Mouse (Mus musculus): ENCODE measurements around the gene P4hb. TPM values are rescaled to one million over a fixed set of nuclear protein-coding genes. Genes with fewer than 3 reads are reported as not detected.

The P4hb gene
- polyA plus RNA-seq, 1 experiment from 2014 or later, result 504 TPM

GRCm38 (mm10) chr11:120550810-120551440 lies 22.1 kb downstream of the P4hb start, which contains the start of gene Ppp1r27:
Ppp1r27 (minus strand) TSS chr11:120551132.
- peak within 1 kb of the TSS; percentile 59 for H3K27ac ChIP-seq (ENCODE audit: low read depth, low read length)

GRCm38 (mm10) chr11:120549986-120550809 lies 22.9 kb downstream of the P4hb start:
- H3K4me3 ChIP-seq (ENCODE audit: low read depth, low read length), result peak overlapping the region; percentile 99

More at GRCm38 (mm10) chr11:120550810-120551440, 22.1 kb downstream of the P4hb start, which contains the start of gene Ppp1r27:
- H3K4me1 ChIP-seq (replicated peaks; ENCODE audit: control insufficient read depth, insufficient read depth, low read length), result peaks cover 10% of the 10 kb centered on the region
- ATAC-seq (ENCODE audit: low FRiP score) (no peak), DNase-seq (ENCODE audit: low spot score) (no peak)
- peak within 1 kb of the TSS; percentile 59 for H3K4me2 ChIP-seq (replicated peaks; ENCODE audit: low read depth, low read length)
- no peaks in the 10 kb centered on the region for H3K9me3 ChIP-seq (ENCODE audit: control insufficient read depth, low read length)
- H3K36me3 ChIP-seq (ENCODE audit: control insufficient read depth, insufficient read depth, low read length), result no peaks in the 10 kb centered on the region
- H3K27me3 ChIP-seq (ENCODE audit: control insufficient read depth, insufficient read depth, low read length), result no peaks in the 10 kb centered on the region
- peak within 1 kb of the TSS; percentile 99 for H3K4me3 ChIP-seq (ENCODE audit: low read depth, low read length)
- peak within 1 kb of the TSS; percentile 96 for H3K9ac ChIP-seq (ENCODE audit: low read depth, low read length)
- 92% methylated on average over 28 of the region's 28 CpGs for WGBS

GRCm38 (mm10) chr11:120549168-120549945 lies 23.7 kb downstream of the P4hb start, which contains the start of gene Mcrip1:
Mcrip1 (minus strand) TSS chr11:120549727.
- Histone ChIP-seq H3K9me3 (ENCODE audit: control insufficient read depth, low read length) (no peaks in the 10 kb centered on the region), H3K27ac (ENCODE audit: low read depth, low read length) (peak within 1 kb of the TSS; percentile 77), H3K4me2 (replicated peaks; ENCODE audit: low read depth, low read length) (peak within 1 kb of the TSS; percentile 59), H3K27me3 (ENCODE audit: control insufficient read depth, insufficient read depth, low read length) (no peaks in the 10 kb centered on the region), H3K4me3 (ENCODE audit: low read depth, low read length) (peak within 1 kb of the TSS; percentile 99), H3K36me3 (ENCODE audit: control insufficient read depth, insufficient read depth, low read length) (0 out of 2 replicates have a peak, but pooled peaks cover 1% of the 10 kb centered on the region), H3K9ac (ENCODE audit: low read depth, low read length) (peak within 1 kb of the TSS; percentile 96), H3K4me1 (replicated peaks; ENCODE audit: control insufficient read depth, insufficient read depth, low read length) (peaks cover 10% of the 10 kb centered on the region)
- DNase-seq (ENCODE audit: low spot score), result peak; percentile 95
- WGBS, result under 1% methylated on average over 53 of the region's 87 CpGs
- peak; percentile 85 for ATAC-seq (ENCODE audit: low FRiP score)

More at GRCm38 (mm10) chr11:120549986-120550809, 22.9 kb downstream of the P4hb start:
- peak; percentile 21; the same call in 1 of the 2 replicates for ATAC-seq (ENCODE audit: low FRiP score)
- no peaks in the 10 kb centered on the region for H3K36me3 ChIP-seq (ENCODE audit: control insufficient read depth, insufficient read depth, low read length)
- peaks cover 10% of the 10 kb centered on the region for H3K4me1 ChIP-seq (replicated peaks; ENCODE audit: control insufficient read depth, insufficient read depth, low read length)
- H3K9me3 ChIP-seq (ENCODE audit: control insufficient read depth, low read length), result no peaks in the 10 kb centered on the region
- peak overlapping the region; percentile 59 for H3K27ac ChIP-seq (ENCODE audit: low read depth, low read length)
- 72% methylated on average over 11 of the region's 11 CpGs for WGBS
- H3K9ac ChIP-seq (ENCODE audit: low read depth, low read length), result peak overlapping the region; percentile 96
- H3K4me2 ChIP-seq (replicated peaks; ENCODE audit: low read depth, low read length), result peak overlapping the region; percentile 59
- no peak for DNase-seq (ENCODE audit: low spot score)
- H3K27me3 ChIP-seq (ENCODE audit: control insufficient read depth, insufficient read depth, low read length), result no peaks in the 10 kb centered on the region

- peak overlapping the region; percentile 77 for H3K27ac ChIP-seq (ENCODE audit: low read depth, low read length)
- no peaks in the 10 kb centered on the region for H3K9me3 ChIP-seq (ENCODE audit: control insufficient read depth, low read length)
- no peaks in the 10 kb centered on the region for H3K27me3 ChIP-seq (ENCODE audit: control insufficient read depth, insufficient read depth, low read length)
- peak overlapping the region; percentile 96 for H3K9ac ChIP-seq (ENCODE audit: low read depth, low read length)
- H3K36me3 ChIP-seq (ENCODE audit: control insufficient read depth, insufficient read depth, low read length), result 0 out of 2 replicates have a peak, but pooled peaks cover 3% of the 10 kb centered on the region
- peak overlapping the region; percentile 99 for H3K4me3 ChIP-seq (ENCODE audit: low read depth, low read length)
- WGBS, result 30% methylated on average over 7 of the region's 7 CpGs
- peaks cover 10% of the 10 kb centered on the region for H3K4me1 ChIP-seq (replicated peaks; ENCODE audit: control insufficient read depth, insufficient read depth, low read length)
- ATAC-seq (ENCODE audit: low FRiP score), result no peak
- no peak for DNase-seq (ENCODE audit: low spot score)
- peak overlapping the region; percentile 59 for H3K4me2 ChIP-seq (replicated peaks; ENCODE audit: low read depth, low read length)
These were observed 24.3 kb downstream of the P4hb start for GRCm38 (mm10) chr11:120548786-120549167.

GRCm38 (mm10) chr11:120548214-120548613 lies 24.8 kb downstream of the P4hb start:
- Histone ChIP-seq H3K27ac (ENCODE audit: low read depth, low read length) (no peak overlapping the region), H3K36me3 (ENCODE audit: control insufficient read depth, insufficient read depth, low read length) (0 out of 2 replicates have a peak, but pooled peaks cover 5% of the 10 kb centered on the region), H3K27me3 (ENCODE audit: control insufficient read depth, insufficient read depth, low read length) (no peaks in the 10 kb centered on the region), H3K9ac (ENCODE audit: low read depth, low read length) (no peak overlapping the region), H3K9me3 (ENCODE audit: control insufficient read depth, low read length) (no peaks in the 10 kb centered on the region), H3K4me1 (replicated peaks; ENCODE audit: control insufficient read depth, insufficient read depth, low read length) (peaks cover 10% of the 10 kb centered on the region), H3K4me3 (ENCODE audit: low read depth, low read length) (peak overlapping the region; percentile 99), H3K4me2 (replicated peaks; ENCODE audit: low read depth, low read length) (peak overlapping the region; percentile 59)
- 85% methylated on average over 3 of the region's 3 CpGs for WGBS
- ATAC-seq (ENCODE audit: low FRiP score) (no peak), DNase-seq (ENCODE audit: low spot score) (no peak)

GRCm38 (mm10) chr11:120547469-120547868 lies 25.6 kb downstream of the P4hb start:
- H3K4me1 ChIP-seq (replicated peaks; ENCODE audit: control insufficient read depth, insufficient read depth, low read length), result peaks cover 10% of the 10 kb centered on the region
- H3K27me3 ChIP-seq (ENCODE audit: control insufficient read depth, insufficient read depth, low read length), result no peaks in the 10 kb centered on the region
- no peak overlapping the region for H3K4me2 ChIP-seq (replicated peaks; ENCODE audit: low read depth, low read length)
- H3K36me3 ChIP-seq (ENCODE audit: control insufficient read depth, insufficient read depth, low read length), result 0 out of 2 replicates have a peak, but pooled peaks cover 7% of the 10 kb centered on the region
- no peak for DNase-seq (ENCODE audit: low spot score)
- no peak overlapping the region for H3K9ac ChIP-seq (ENCODE audit: low read depth, low read length)
- no peak for ATAC-seq (ENCODE audit: low FRiP score)
- H3K27ac ChIP-seq (ENCODE audit: low read depth, low read length), result no peak overlapping the region
- 81% methylated on average over 2 of the region's 2 CpGs for WGBS
- no peaks in the 10 kb centered on the region for H3K9me3 ChIP-seq (ENCODE audit: control insufficient read depth, low read length)
- no peak overlapping the region for H3K4me3 ChIP-seq (ENCODE audit: low read depth, low read length)

- Histone ChIP-seq H3K27ac (ENCODE audit: low read depth, low read length) (no peak overlapping the region), H3K4me2 (replicated peaks; ENCODE audit: low read depth, low read length) (no peak overlapping the region), H3K9ac (ENCODE audit: low read depth, low read length) (no peak overlapping the region), H3K9me3 (ENCODE audit: control insufficient read depth, low read length) (no peaks in the 10 kb centered on the region), H3K36me3 (ENCODE audit: control insufficient read depth, insufficient read depth, low read length) (0 out of 2 replicates have a peak, but pooled peaks cover 7% of the 10 kb centered on the region), H3K4me3 (ENCODE audit: low read depth, low read length) (no peak overlapping the region), H3K4me1 (replicated peaks; ENCODE audit: control insufficient read depth, insufficient read depth, low read length) (peaks cover 10% of the 10 kb centered on the region), H3K27me3 (ENCODE audit: control insufficient read depth, insufficient read depth, low read length) (no peaks in the 10 kb centered on the region)
- WGBS, result 96% methylated on average over 3 of the region's 3 CpGs
- no peak for ATAC-seq (ENCODE audit: low FRiP score)
- no peak for DNase-seq (ENCODE audit: low spot score)
These were observed 27.1 kb downstream of the P4hb start for GRCm38 (mm10) chr11:120545964-120546363.

GRCm38 (mm10) chr11:120542376-120542775 lies 30.7 kb downstream of the P4hb start:
- no peak for ATAC-seq (ENCODE audit: low FRiP score)
- Histone ChIP-seq H3K9ac (ENCODE audit: low read depth, low read length) (no peak overlapping the region), H3K9me3 (ENCODE audit: control insufficient read depth, low read length) (no peaks in the 10 kb centered on the region), H3K27ac (ENCODE audit: low read depth, low read length) (no peak overlapping the region), H3K4me3 (ENCODE audit: low read depth, low read length) (no peak overlapping the region), H3K4me1 (replicated peaks; ENCODE audit: control insufficient read depth, insufficient read depth, low read length) (no peaks in the 10 kb centered on the region; the same call in 1 of the 2 replicates), H3K4me2 (replicated peaks; ENCODE audit: low read depth, low read length) (no peak overlapping the region), H3K36me3 (ENCODE audit: control insufficient read depth, insufficient read depth, low read length) (0 out of 2 replicates have a peak, but pooled peaks cover 7% of the 10 kb centered on the region), H3K27me3 (ENCODE audit: control insufficient read depth, insufficient read depth, low read length) (no peaks in the 10 kb centered on the region)
- DNase-seq (ENCODE audit: low spot score), result no peak
- 91% methylated on average over 6 of the region's 6 CpGs for WGBS

Measured in hindbrain, embryonic 11.5 days (tissue).